Mouse (Mus musculus): ENCODE results near the gene Ctsll3.

DNA sequence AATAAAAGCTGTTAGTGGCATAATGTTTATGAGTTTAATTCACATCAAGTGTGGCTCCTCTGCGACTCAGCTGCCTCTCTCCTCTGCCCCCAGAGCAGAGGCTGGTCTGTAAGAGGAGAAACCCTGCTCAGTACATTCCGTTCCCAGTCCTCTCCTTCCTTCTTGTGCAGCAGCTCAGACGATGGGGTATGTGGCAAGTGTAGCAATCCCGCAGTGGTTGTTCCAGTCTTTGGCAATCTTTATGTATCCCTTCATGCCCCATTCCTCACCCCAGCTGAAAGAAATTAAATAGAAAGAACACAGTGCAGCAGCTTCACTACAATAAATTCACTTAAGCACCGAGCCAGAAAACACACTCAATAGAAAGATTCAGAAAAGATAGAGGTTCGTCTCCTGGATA lies 40.1 kb upstream of the Ctsll3 start:
- TF ChIP-seq CTCF (IDR thresholded peaks at IDR 0.05; ENCODE audit: control insufficient read depth, insufficient read depth, low read length) (no peak), POLR2A (IDR thresholded peaks at IDR 0.05; ENCODE audit: borderline replicate concordance, control insufficient read depth, low read depth, low read length) (no peak)
